Mouse (Mus musculus) stomach, embryonic 15.5 days (tissue): Measurements from ENCODE around the gene Mlx. TPM values are rescaled to one million over a fixed set of nuclear protein-coding genes. Genes with fewer than 3 reads are reported as not detected.
A peak's percentile ranks its signal among the peaks of the same experiment; 100 is the strongest.
"Not testable (repeated sequence)": the region's sequence is repeated elsewhere in the genome, so short reads cannot be mapped to it uniquely, and the experiment has no call there.

Experiments
- ATAC-seq: fragments of 200-750 bp; cut with Nextera tagmentation; 2 replicates; pipeline ENCODE4 v1.8.0; 2017; ENCODE audit warnings: low read depth, moderate number of reproducible peaks, moderate TSS enrichment; ENCODE audit not compliant: insufficient read depth, low FRiP score
- H3K27ac ChIP-seq: fragments of 300-500 bp; sonication (generic); 2 replicates; pipeline ENCODE4 v1.5.1; 2015; ENCODE audit warnings: mild to moderate bottlenecking, inconsistent platforms
- H3K27me3 ChIP-seq: fragments of 300-500 bp; sonication (generic); replicated peaks from 2 replicates; pipeline ENCODE4 v1.6.1; 2015; ENCODE audit warnings: inconsistent platforms
- H3K36me3 ChIP-seq: fragments of 300-500 bp; sonication (generic); 2 replicates; pipeline ENCODE4 v1.6.1; 2015; ENCODE audit warnings: inconsistent platforms
- H3K4me1 ChIP-seq: fragments of 300-500 bp; sonication (generic); 2 replicates; pipeline ENCODE4 v1.6.1; 2015; ENCODE audit warnings: inconsistent platforms
- H3K4me2 ChIP-seq: fragments of 300-500 bp; sonication (generic); 2 replicates; pipeline ENCODE4 v1.6.1; 2015; ENCODE audit warnings: mild to moderate bottlenecking, inconsistent platforms
- H3K4me3 ChIP-seq: fragments of 300-500 bp; sonication (generic); replicated peaks from 2 replicates; pipeline ENCODE4 v1.5.1; 2015; ENCODE audit warnings: inconsistent platforms
- H3K9ac ChIP-seq: fragments of 300-500 bp; sonication (generic); 2 replicates; pipeline ENCODE4 v1.6.1; 2015; ENCODE audit warnings: inconsistent platforms
- H3K9me3 ChIP-seq: fragments of 300-500 bp; sonication (generic); 2 replicates; pipeline ENCODE4 v1.6.1; 2016; ENCODE audit warnings: inconsistent platforms
- WGBS: fragments of 180-500 bp; shearing (Covaris S2); methylation state at CpG from one replicate; pipeline ENCODE4 v1.1.7; 2015; 5-methylcytosine and 5-hydroxymethylcytosine counted together
- polyA plus RNA-seq: library from polyadenylated mRNA; unstranded; fragments of >200 nt; fragmentation: Nextera tagmentation; extraction: Ambion mirVana; gene quantifications from 2 replicates; pipeline ENCODE4 v1.2.1, GENCODE M21; 2015

Gene Mlx
- polyA plus RNA-seq, 1 experiment from 2014 or later = 54.5 TPM

GRCm38 (mm10) chr11:101112186-101112585 is 25.1 kb downstream of the Mlx start:
- Histone ChIP-seq H3K27me3 (no peaks in the 10 kb centered on the region), H3K36me3 (0 out of 2 replicates have a peak, but pooled peaks cover 3% of the 10 kb centered on the region), H3K4me2 (no peak overlapping the region), H3K4me1 (no peaks in the 10 kb centered on the region), H3K4me3 (no peak overlapping the region), H3K9me3 (no peaks in the 10 kb centered on the region), H3K9ac (no peak overlapping the region), H3K27ac (no peak overlapping the region)
- ATAC-seq = no peak
- 96% methylated on average over 3 of the region's 3 CpGs for WGBS

GRCm38 (mm10) chr11:101115564-101115963 is 28.5 kb downstream of the Mlx start:
- Histone ChIP-seq H3K4me2 (no peak overlapping the region), H3K27ac (peak overlapping the region; percentile 45; the same call in 1 of the 2 replicates), H3K9ac (no peak overlapping the region), H3K4me3 (no peak overlapping the region), H3K36me3 (0 out of 2 replicates have a peak, but pooled peaks cover 3% of the 10 kb centered on the region), H3K4me1 (peaks cover 11% of the 10 kb centered on the region), H3K27me3 (no peaks in the 10 kb centered on the region), H3K9me3 (no peaks in the 10 kb centered on the region)
- no peak for ATAC-seq
- 67% methylated on average over 2 of the region's 2 CpGs for WGBS

- H3K36me3 ChIP-seq = peaks cover under 1% of the 10 kb centered on the region; the same call in 1 of the 2 replicates
- H3K9me3 ChIP-seq = no peaks in the 10 kb centered on the region
- no peaks in the 10 kb centered on the region for H3K27me3 ChIP-seq
- WGBS = 21% methylated on average over 4 of the region's 4 CpGs
- no peak for ATAC-seq
- H3K9ac ChIP-seq = 0 out of 2 replicates have a peak overlapping the region, but pooled peaks have one; percentile 96
- H3K4me1 ChIP-seq = peaks cover 16% of the 10 kb centered on the region
- H3K4me2 ChIP-seq = peak overlapping the region; percentile 93
- peak overlapping the region; percentile 99 for H3K4me3 ChIP-seq
- H3K27ac ChIP-seq = no peak overlapping the region
Measured at GRCm38 (mm10) chr11:101118105-101118504, 31.0 kb downstream of the Mlx start.

GRCm38 (mm10) chr11:101119131-101119760 is 32.2 kb downstream of the Mlx start:
- WGBS = under 1% methylated on average over 35 of the region's 39 CpGs
- Histone ChIP-seq H3K36me3 (peaks cover 9% of the 10 kb centered on the region; the same call in 1 of the 2 replicates), H3K4me1 (peaks cover 16% of the 10 kb centered on the region), H3K4me2 (peak overlapping the region; percentile 93), H3K27ac (peak overlapping the region; percentile 90), H3K4me3 (peak overlapping the region; percentile 99), H3K27me3 (no peaks in the 10 kb centered on the region), H3K9ac (peak overlapping the region; percentile 96), H3K9me3 (no peaks in the 10 kb centered on the region)
- peak; percentile 73 for ATAC-seq

GRCm38 (mm10) chr11:101119761-101120544 is 32.9 kb downstream of the Mlx start, which contains the start of the genes Retreg3 and Tubg1:
Gene Retreg3, minus strand, starts transcription at chr11:101119893.
Gene Tubg1, plus strand, starts transcription at chr11:101119938.
- under 1% methylated on average over 61 of the region's 61 CpGs for WGBS
- H3K4me2 ChIP-seq = peak within 1 kb of the TSS; percentile 93
- H3K27me3 ChIP-seq = no peaks in the 10 kb centered on the region
- ATAC-seq = peak; percentile 94
- H3K4me3 ChIP-seq = peak within 1 kb of the TSS; percentile 99
- peaks cover 11% of the 10 kb centered on the region; the same call in 1 of the 2 replicates for H3K36me3 ChIP-seq
- peak within 1 kb of the TSS; percentile 96 for H3K9ac ChIP-seq
- H3K27ac ChIP-seq = peak within 1 kb of the TSS; percentile 91
- H3K9me3 ChIP-seq = no peaks in the 10 kb centered on the region
- H3K4me1 ChIP-seq = peaks cover 16% of the 10 kb centered on the region

GRCm38 (mm10) chr11:101120545-101121188 is 33.6 kb downstream of the Mlx start:
- Histone ChIP-seq H3K9me3 (no peaks in the 10 kb centered on the region), H3K9ac (peak overlapping the region; percentile 66), H3K4me1 (peaks cover 16% of the 10 kb centered on the region), H3K4me3 (peak overlapping the region; percentile 99), H3K27me3 (no peaks in the 10 kb centered on the region), H3K36me3 (peaks cover 12% of the 10 kb centered on the region), H3K4me2 (peak overlapping the region; percentile 93), H3K27ac (peak overlapping the region; percentile 91)
- WGBS = 21% methylated on average over 19 of the region's 19 CpGs
- ATAC-seq = no peak

- H3K36me3 ChIP-seq = peaks cover 27% of the 10 kb centered on the region
- ATAC-seq, H3K4me1 ChIP-seq, H3K4me2 ChIP-seq, H3K27me3 ChIP-seq, H3K4me3 ChIP-seq, H3K9ac ChIP-seq, H3K27ac ChIP-seq, H3K9me3 ChIP-seq: not testable (repeated sequence)
- WGBS = over 99% methylated on average over 8 of the region's 8 CpGs
Measured at GRCm38 (mm10) chr11:101124494-101124893, 37.4 kb downstream of the Mlx start.

- H3K4me1 ChIP-seq, ATAC-seq: not testable (repeated sequence)
Measured at GRCm38 (mm10) chr11:101125008-101125407, 37.9 kb downstream of the Mlx start.

GRCm38 (mm10) chr11:101127075-101127474 is 40.0 kb downstream of the Mlx start:
- no peak overlapping the region for H3K4me2 ChIP-seq
- peaks cover 27% of the 10 kb centered on the region for H3K36me3 ChIP-seq
- H3K9ac ChIP-seq = no peak overlapping the region
- no peak overlapping the region for H3K27ac ChIP-seq
- no peak overlapping the region for H3K4me3 ChIP-seq
- H3K27me3 ChIP-seq = no peaks in the 10 kb centered on the region
- 100% methylated on average over 1 of the region's 1 CpGs for WGBS
- H3K4me1 ChIP-seq = peaks cover 8% of the 10 kb centered on the region
- H3K9me3 ChIP-seq = no peaks in the 10 kb centered on the region
- ATAC-seq = no peak

More at GRCm38 (mm10) chr11:101125008-101125407, 37.9 kb downstream of the Mlx start:
- peaks cover 27% of the 10 kb centered on the region for H3K36me3 ChIP-seq
- not testable (repeated sequence) for H3K9me3 ChIP-seq, H3K4me3 ChIP-seq, H3K27me3 ChIP-seq, H3K4me2 ChIP-seq, H3K27ac ChIP-seq, H3K9ac ChIP-seq
- WGBS = 97% methylated on average over 9 of the region's 9 CpGs

- H3K9ac ChIP-seq = no peak overlapping the region
- no peak overlapping the region for H3K4me3 ChIP-seq
- no peak for ATAC-seq
- H3K27me3 ChIP-seq = no peaks in the 10 kb centered on the region
- WGBS = 84% methylated on average over 11 of the region's 11 CpGs
- H3K27ac ChIP-seq = no peak overlapping the region
- no peaks in the 10 kb centered on the region for H3K9me3 ChIP-seq
- peaks cover 10% of the 10 kb centered on the region for H3K4me1 ChIP-seq
- peaks cover 18% of the 10 kb centered on the region for H3K36me3 ChIP-seq
- H3K4me2 ChIP-seq = no peak overlapping the region
Measured at GRCm38 (mm10) chr11:101128996-101129577, 42.0 kb downstream of the Mlx start.

- WGBS = 39% methylated on average over 18 of the region's 18 CpGs
Measured at GRCm38 (mm10) chr11:101130056-101130756, 43.1 kb downstream of the Mlx start.

More at GRCm38 (mm10) chr11:101130056-101130756, 43.1 kb downstream of the Mlx start:
- Histone ChIP-seq H3K4me2 (no peak overlapping the region), H3K27me3 (no peaks in the 10 kb centered on the region), H3K9me3 (no peaks in the 10 kb centered on the region), H3K36me3 (peaks cover 16% of the 10 kb centered on the region), H3K9ac (no peak overlapping the region), H3K4me1 (peaks cover 10% of the 10 kb centered on the region), H3K4me3 (no peak overlapping the region), H3K27ac (no peak overlapping the region)
- ATAC-seq = 0 out of 2 replicates have a peak, but pooled peaks have one; percentile 31
